Mouse (Mus musculus): ENCODE measurements around the gene Gm26661.

- TF ChIP-seq CHD2 (IDR thresholded peaks at IDR 0.05; ENCODE audit: low read depth, low read length) (no peak), MAFK (IDR thresholded peaks at IDR 0.05; ENCODE audit: insufficient read depth, low read depth, low read length) (no peak)
Observed at GRCm38 (mm10) chr14:7829181-7829580, 37.8 kb downstream of the Gm26661 start.
